Mouse (Mus musculus) liver, adult 2 months (tissue): Measurements from ENCODE around the gene Fbxl17. TPM values are rescaled to one million over a fixed set of nuclear protein-coding genes. Genes with fewer than 3 reads are reported as not detected.

ENCODE experiments used
- DNase-seq: peaks from one replicate; pipeline ENCODE4 v3.0.0-alpha.2; 2011; ENCODE audit warnings: low read depth, low spot score; ENCODE audit errors: extremely low read depth
- H3K27ac ChIP-seq: fragments of 200-500 bp; replicated peaks from 2 replicates; pipeline ENCODE4 v1.5.1; 2012; ENCODE audit warnings: low read depth, mild to moderate bottlenecking, control low read depth, inconsistent platforms, low read length; ENCODE audit not compliant: insufficient read depth
- H3K27me3 ChIP-seq: fragments of 200-500 bp; 2 replicates; pipeline ENCODE4 v1.6.1; 2012; ENCODE audit warnings: mild to moderate bottlenecking, moderate library complexity, low read length, inconsistent platforms; ENCODE audit not compliant: control insufficient read depth, insufficient read depth
- H3K36me3 ChIP-seq: fragments of 200-500 bp; 2 replicates; pipeline ENCODE4 v1.6.1; 2012; ENCODE audit warnings: low read length, inconsistent platforms; ENCODE audit not compliant: control insufficient read depth, insufficient read depth
- H3K4me1 ChIP-seq: fragments of 200-500 bp; 2 replicates; pipeline ENCODE4 v1.6.1; 2011; ENCODE audit warnings: low read length; ENCODE audit not compliant: control insufficient read depth, insufficient read depth
- H3K4me3 ChIP-seq: fragments of 200-500 bp; 2 replicates; pipeline ENCODE4 v1.5.1; 2011; ENCODE audit warnings: low read depth, mild to moderate bottlenecking, control low read depth, low read length, moderate library complexity; ENCODE audit not compliant: insufficient read depth
- H3K79me2 ChIP-seq: fragments of 200-500 bp; 2 replicates; pipeline ENCODE4 v1.6.1; 2012; ENCODE audit warnings: inconsistent platforms, mild to moderate bottlenecking, low read length, moderate library complexity; ENCODE audit not compliant: control insufficient read depth, insufficient read depth
- H3K9ac ChIP-seq: fragments of 200-500 bp; 2 replicates; pipeline ENCODE4 v1.6.1; 2012; ENCODE audit warnings: low read depth, mild to moderate bottlenecking, control low read depth, inconsistent platforms, low read length
- CTCF ChIP-seq: fragments of 200-500 bp; IDR thresholded peaks from 2 replicates; pipeline ENCODE4 v1.5.1; 2011; ENCODE audit warnings: low read depth, low read length, control low read depth
- POLR2A ChIP-seq: fragments of 200-500 bp; IDR thresholded peaks from 2 replicates; pipeline ENCODE4 v1.6.1; 2011; ENCODE audit warnings: low read length, control low read depth; ENCODE audit not compliant: insufficient read depth; ENCODE audit errors: extremely low read depth
- whole genome bisulfite sequencing: fragments of 180-500 bp; shearing (Covaris S2); methylation state at CpG from one replicate; pipeline ENCODE4 v1.1.7; 2018; 5-methylcytosine and 5-hydroxymethylcytosine counted together
- polyA plus RNA-seq: library from polyadenylated mRNA; depleted of rRNA; stranded (reverse); fragments of >200 nt; gene quantifications from 2 replicates; pipeline ENCODE4 v1.2.3, GENCODE M21; 2012
- total RNA-seq: library from RNA; depleted of rRNA; stranded (reverse); fragments of >200 nt; gene quantifications from 2 replicates; pipeline ENCODE4 v1.2.3, GENCODE M21; 2014

Fbxl17 gene
- total and polyA plus RNA-seq, 2 experiments = 5.4 to 12.2 TPM

DNA sequence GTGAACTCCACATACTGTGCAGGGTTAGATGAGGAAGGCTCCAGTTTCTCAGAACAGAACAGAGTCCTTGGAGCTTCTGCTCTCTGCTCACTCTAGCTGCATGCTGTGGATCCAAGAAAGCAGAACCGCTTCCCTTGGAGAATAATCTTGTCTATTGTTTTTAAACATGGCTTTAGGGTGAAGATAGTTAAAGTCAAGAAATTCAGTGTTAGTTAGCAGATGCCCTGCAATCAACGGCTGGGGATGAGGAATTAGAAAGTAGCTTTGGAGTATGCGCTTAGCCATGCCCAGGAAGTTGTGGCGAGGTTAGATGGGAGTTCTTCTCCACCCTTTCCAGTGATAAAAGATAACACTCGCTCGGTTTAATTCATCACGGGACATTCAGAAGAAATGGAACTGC lies 306.6 kb downstream of the Fbxl17 start:
- Histone ChIP-seq H3K27ac (no peak overlapping the region), H3K79me2 (no peaks in the 10 kb centered on the region), H3K9ac (no peak overlapping the region), H3K36me3 (no peaks in the 10 kb centered on the region), H3K4me1 (no peaks in the 10 kb centered on the region; the same call in 1 of the 2 replicates), H3K27me3 (no peaks in the 10 kb centered on the region), H3K4me3 (no peak overlapping the region)
- no peak for DNase-seq
- whole genome bisulfite sequencing = 81% methylated on average over 7 of the region's 7 CpGs
- TF ChIP-seq POLR2A (no peak), CTCF (no peak)

DNA sequence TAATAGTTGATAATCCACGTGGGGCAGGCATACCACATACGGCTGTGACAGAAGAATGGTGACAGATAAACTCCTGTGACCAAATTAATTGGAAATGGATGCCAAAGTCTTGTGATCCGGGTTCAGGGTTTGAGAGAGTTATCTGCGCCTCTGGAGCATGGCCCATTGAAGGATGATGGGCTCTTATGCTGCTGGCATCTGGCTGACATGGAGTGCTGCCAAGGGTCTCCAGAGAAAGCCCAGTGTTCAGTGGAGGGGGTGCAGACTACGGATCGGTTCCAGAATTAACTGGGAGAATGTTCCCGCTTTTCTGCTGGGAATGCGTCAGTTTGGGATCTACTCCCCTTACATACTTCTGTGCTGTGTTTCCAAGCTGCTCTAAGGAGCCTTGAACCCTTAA lies 308.5 kb downstream of the Fbxl17 start:
- 90% methylated on average over 8 of the region's 8 CpGs for WGBS
- H3K27me3 ChIP-seq = no peaks in the 10 kb centered on the region

DNA sequence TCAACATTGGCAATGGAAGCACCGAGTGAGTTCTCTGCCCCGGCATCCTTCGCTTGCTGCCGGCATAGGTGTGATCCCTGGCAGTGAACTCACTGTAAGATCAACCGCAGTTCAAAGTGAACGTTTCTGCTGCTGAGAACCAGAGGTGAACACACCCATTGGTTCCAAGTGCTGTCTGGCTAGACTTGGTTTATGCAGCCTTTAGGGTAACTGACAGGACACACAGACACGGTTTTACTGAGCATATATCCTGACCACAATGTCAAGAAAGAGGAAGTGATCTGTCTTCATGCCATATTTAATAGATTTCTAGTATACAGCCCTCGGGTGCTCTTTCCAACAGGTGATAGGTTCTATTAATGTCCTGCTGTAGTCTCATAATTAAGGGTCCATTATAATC lies 310.5 kb downstream of the Fbxl17 start:
- H3K36me3 ChIP-seq = no peaks in the 10 kb centered on the region
- DNase-seq = no peak
- no peak for TF ChIP-seq POLR2A
- no peak for TF ChIP-seq CTCF
- no peaks in the 10 kb centered on the region for H3K79me2 ChIP-seq
- no peak overlapping the region for H3K27ac ChIP-seq
- H3K4me1 ChIP-seq = no peaks in the 10 kb centered on the region; the same call in 1 of the 2 replicates
- WGBS = 87% methylated on average over 8 of the region's 8 CpGs
- no peak overlapping the region for H3K9ac ChIP-seq
- H3K27me3 ChIP-seq = no peaks in the 10 kb centered on the region
- H3K4me3 ChIP-seq = no peak overlapping the region

More for the DNA sequence above, 308.5 kb downstream of the Fbxl17 start:
- no peaks in the 10 kb centered on the region; the same call in 1 of the 2 replicates for H3K4me1 ChIP-seq
- H3K4me3 ChIP-seq = no peak overlapping the region
- DNase-seq = no peak
- no peak overlapping the region for H3K9ac ChIP-seq
- no peaks in the 10 kb centered on the region for H3K36me3 ChIP-seq
- H3K79me2 ChIP-seq = no peaks in the 10 kb centered on the region
- no peak overlapping the region for H3K27ac ChIP-seq
- TF ChIP-seq CTCF (no peak), POLR2A (no peak)

DNA sequence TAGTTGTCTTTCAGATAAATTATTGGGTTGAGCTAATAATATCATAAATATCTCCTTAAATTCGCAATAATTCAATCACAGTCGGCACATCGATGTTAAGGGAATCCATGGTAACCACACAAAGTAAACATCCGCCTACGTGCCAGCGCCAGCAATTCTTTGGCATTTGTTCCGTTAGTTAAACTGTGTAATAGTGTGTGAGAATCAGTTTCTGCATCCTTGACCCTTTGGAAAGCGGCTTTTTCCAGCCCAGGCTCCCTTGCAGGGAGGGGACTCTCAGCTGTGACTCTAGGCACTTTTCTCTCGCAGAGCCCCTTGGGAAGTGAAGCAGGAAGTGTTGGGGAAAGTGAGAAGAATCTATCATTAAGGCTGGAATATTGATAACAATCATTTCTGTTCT lies 314.3 kb downstream of the Fbxl17 start:
- no peak overlapping the region for H3K9ac ChIP-seq
- peak; percentile 87 for DNase-seq
- WGBS = 19% methylated on average over 9 of the region's 9 CpGs
- TF ChIP-seq CTCF (no peak), POLR2A (no peak)
- H3K79me2 ChIP-seq = no peaks in the 10 kb centered on the region
- no peaks in the 10 kb centered on the region for H3K27me3 ChIP-seq
- no peak overlapping the region for H3K4me3 ChIP-seq
- no peaks in the 10 kb centered on the region for H3K36me3 ChIP-seq
- no peak overlapping the region for H3K27ac ChIP-seq
- H3K4me1 ChIP-seq = peaks cover 4% of the 10 kb centered on the region

GRCm38 (mm10) chr17:63184844-63185504 lies 314.8 kb downstream of the Fbxl17 start:
- Histone ChIP-seq H3K9ac (no peak overlapping the region), H3K4me3 (no peak overlapping the region), H3K27me3 (no peaks in the 10 kb centered on the region), H3K27ac (no peak overlapping the region), H3K4me1 (peaks cover 6% of the 10 kb centered on the region), H3K36me3 (no peaks in the 10 kb centered on the region), H3K79me2 (no peaks in the 10 kb centered on the region)
- no peak for TF ChIP-seq POLR2A
- TF ChIP-seq CTCF = no peak
- WGBS = 83% methylated on average over 10 of the region's 10 CpGs
- DNase-seq = no peak

- Histone ChIP-seq H3K4me3 (no peak overlapping the region), H3K27ac (no peak overlapping the region), H3K36me3 (no peaks in the 10 kb centered on the region), H3K79me2 (no peaks in the 10 kb centered on the region; the same call in 1 of the 2 replicates), H3K4me1 (peaks cover 10% of the 10 kb centered on the region), H3K9ac (no peak overlapping the region), H3K27me3 (no peaks in the 10 kb centered on the region)
- TF ChIP-seq CTCF = no peak
- TF ChIP-seq POLR2A = no peak
- 93% methylated on average over 3 of the region's 3 CpGs for WGBS
- DNase-seq = no peak
These were observed 316.4 kb downstream of the Fbxl17 start for GRCm38 (mm10) chr17:63183431-63183830.
